Mouse (Mus musculus) bone marrow macrophage, adult 2 months (primary cell): ENCODE results near the gene Ifna12.

Source experiments
- CTCF ChIP-seq: IDR thresholded peaks from 2 replicates; pipeline ENCODE4 v1.5.1; 2012; ENCODE audit warnings: low read depth, mild to moderate bottlenecking, low read length, moderate library complexity
- POLR2A ChIP-seq: IDR thresholded peaks from 2 replicates; pipeline ENCODE4 v1.6.1; 2012; ENCODE audit warnings: mild to moderate bottlenecking, low read depth, low read length, borderline replicate concordance

GRCm38 (mm10) chr4:88634311-88634710 lies 31.1 kb upstream of the Ifna12 start, which contains the start of gene C87499:
- TF ChIP-seq CTCF (no peak), POLR2A (no peak)
